Mouse (Mus musculus): Measurements from ENCODE around the gene Tmem56.

GRCm38 (mm10) chr3:121169092-121169942 is 113.6 kb downstream of the Tmem56 start:
- no peak for TF ChIP-seq TAL1 (IDR thresholded peaks at IDR 0.05; ENCODE audit: low read length)
- TF ChIP-seq GATA1 (IDR thresholded peaks at IDR 0.05; ENCODE audit: low read length) = no peak
